Mouse (Mus musculus) liver, adult 2 months (tissue): ENCODE data around the gene Gab2. TPM values are rescaled to one million over a fixed set of nuclear protein-coding genes. Genes with fewer than 3 reads are reported as not detected.
A peak's percentile ranks its signal among the peaks of the same experiment; 100 is the strongest.

ENCODE experiments used
- DNase-seq: peaks from one replicate; pipeline ENCODE4 v3.0.0-alpha.2; 2011; ENCODE audit warnings: low read depth, low spot score; ENCODE audit errors: extremely low read depth
- H3K27ac ChIP-seq: fragments of 200-500 bp; replicated peaks from 2 replicates; pipeline ENCODE4 v1.5.1; 2012; ENCODE audit warnings: low read depth, mild to moderate bottlenecking, control low read depth, inconsistent platforms, low read length; ENCODE audit not compliant: insufficient read depth
- H3K27me3 ChIP-seq: fragments of 200-500 bp; 2 replicates; pipeline ENCODE4 v1.6.1; 2012; ENCODE audit warnings: mild to moderate bottlenecking, moderate library complexity, low read length, inconsistent platforms; ENCODE audit not compliant: control insufficient read depth, insufficient read depth
- H3K36me3 ChIP-seq: fragments of 200-500 bp; 2 replicates; pipeline ENCODE4 v1.6.1; 2012; ENCODE audit warnings: low read length, inconsistent platforms; ENCODE audit not compliant: control insufficient read depth, insufficient read depth
- H3K4me1 ChIP-seq: fragments of 200-500 bp; 2 replicates; pipeline ENCODE4 v1.6.1; 2011; ENCODE audit warnings: low read length; ENCODE audit not compliant: control insufficient read depth, insufficient read depth
- H3K4me3 ChIP-seq: fragments of 200-500 bp; 2 replicates; pipeline ENCODE4 v1.5.1; 2011; ENCODE audit warnings: low read depth, mild to moderate bottlenecking, control low read depth, low read length, moderate library complexity; ENCODE audit not compliant: insufficient read depth
- H3K79me2 ChIP-seq: fragments of 200-500 bp; 2 replicates; pipeline ENCODE4 v1.6.1; 2012; ENCODE audit warnings: inconsistent platforms, mild to moderate bottlenecking, low read length, moderate library complexity; ENCODE audit not compliant: control insufficient read depth, insufficient read depth
- H3K9ac ChIP-seq: fragments of 200-500 bp; 2 replicates; pipeline ENCODE4 v1.6.1; 2012; ENCODE audit warnings: low read depth, mild to moderate bottlenecking, control low read depth, inconsistent platforms, low read length
- CTCF ChIP-seq: fragments of 200-500 bp; IDR thresholded peaks from 2 replicates; pipeline ENCODE4 v1.5.1; 2011; ENCODE audit warnings: low read depth, low read length, control low read depth
- POLR2A ChIP-seq: fragments of 200-500 bp; IDR thresholded peaks from 2 replicates; pipeline ENCODE4 v1.6.1; 2011; ENCODE audit warnings: low read length, control low read depth; ENCODE audit not compliant: insufficient read depth; ENCODE audit errors: extremely low read depth
- WGBS: fragments of 180-500 bp; shearing (Covaris S2); methylation state at CpG from one replicate; pipeline ENCODE4 v1.1.7; 2018; 5-methylcytosine and 5-hydroxymethylcytosine counted together
- polyA plus RNA-seq: library from polyadenylated mRNA; depleted of rRNA; stranded (reverse); fragments of >200 nt; gene quantifications from 2 replicates; pipeline ENCODE4 v1.2.3, GENCODE M21; 2012
- total RNA-seq: library from RNA; depleted of rRNA; stranded (reverse); fragments of >200 nt; gene quantifications from 2 replicates; pipeline ENCODE4 v1.2.3, GENCODE M21; 2014

The Gab2 gene
- total and polyA plus RNA-seq, 2 experiments, result 1.0 TPM

- Histone ChIP-seq H3K4me1 (peaks cover 10% of the 10 kb centered on the region; the same call in 1 of the 2 replicates), H3K27ac (no peak overlapping the region), H3K36me3 (no peaks in the 10 kb centered on the region), H3K27me3 (no peaks in the 10 kb centered on the region; the same call in 1 of the 2 replicates), H3K9ac (no peak overlapping the region), H3K4me3 (no peak overlapping the region), H3K79me2 (no peaks in the 10 kb centered on the region)
- WGBS, result 81% methylated on average over 4 of the region's 4 CpGs
- no peak for TF ChIP-seq CTCF
- no peak for TF ChIP-seq POLR2A
- DNase-seq, result no peak
Observed at GRCm38 (mm10) chr7:97079651-97080365, 1.6 kb upstream of the Gab2 start.

- 43% methylated on average over 4 of the region's 4 CpGs for WGBS
- 0 out of 2 replicates have a peak overlapping the region, but pooled peaks have one; percentile 61 for H3K4me3 ChIP-seq
- no peak overlapping the region; the same call in 1 of the 2 replicates for H3K27ac ChIP-seq
- H3K36me3 ChIP-seq, result no peaks in the 10 kb centered on the region
- no peaks in the 10 kb centered on the region; the same call in 1 of the 2 replicates for H3K27me3 ChIP-seq
- H3K4me1 ChIP-seq, result peaks cover 10% of the 10 kb centered on the region; the same call in 1 of the 2 replicates
- DNase-seq, result peak; percentile 30
- TF ChIP-seq CTCF (no peak), POLR2A (no peak)
- H3K9ac ChIP-seq, result peak overlapping the region; percentile 0; the same call in 1 of the 2 replicates
- no peaks in the 10 kb centered on the region for H3K79me2 ChIP-seq
Observed at GRCm38 (mm10) chr7:97080621-97081241, 655 bp upstream of the Gab2 start.

DNA sequence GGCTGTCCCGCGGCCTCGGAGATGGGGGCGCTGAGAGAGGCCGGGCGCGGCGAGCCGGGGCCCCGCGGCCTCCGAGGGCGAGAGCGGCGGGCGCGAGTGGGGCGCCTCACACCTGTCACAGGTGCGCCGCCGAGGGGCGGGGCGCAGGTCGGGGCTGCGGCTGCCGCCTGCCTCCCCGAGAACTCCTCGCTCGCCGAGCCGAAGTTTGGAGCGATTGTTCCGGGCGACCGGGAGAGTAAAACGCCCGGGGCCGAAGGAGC lies 503 bp downstream of the Gab2 start:
- Histone ChIP-seq H3K4me1 (peaks cover 10% of the 10 kb centered on the region; the same call in 1 of the 2 replicates), H3K36me3 (no peaks in the 10 kb centered on the region), H3K27me3 (no peaks in the 10 kb centered on the region; the same call in 1 of the 2 replicates), H3K27ac (peak overlapping the region; percentile 44), H3K79me2 (no peaks in the 10 kb centered on the region), H3K4me3 (peak overlapping the region; percentile 70), H3K9ac (peak overlapping the region; percentile 90)
- TF ChIP-seq POLR2A, result no peak
- no peak for TF ChIP-seq CTCF
- under 1% methylated on average over 30 of the region's 38 CpGs for WGBS
- DNase-seq, result no peak

DNA sequence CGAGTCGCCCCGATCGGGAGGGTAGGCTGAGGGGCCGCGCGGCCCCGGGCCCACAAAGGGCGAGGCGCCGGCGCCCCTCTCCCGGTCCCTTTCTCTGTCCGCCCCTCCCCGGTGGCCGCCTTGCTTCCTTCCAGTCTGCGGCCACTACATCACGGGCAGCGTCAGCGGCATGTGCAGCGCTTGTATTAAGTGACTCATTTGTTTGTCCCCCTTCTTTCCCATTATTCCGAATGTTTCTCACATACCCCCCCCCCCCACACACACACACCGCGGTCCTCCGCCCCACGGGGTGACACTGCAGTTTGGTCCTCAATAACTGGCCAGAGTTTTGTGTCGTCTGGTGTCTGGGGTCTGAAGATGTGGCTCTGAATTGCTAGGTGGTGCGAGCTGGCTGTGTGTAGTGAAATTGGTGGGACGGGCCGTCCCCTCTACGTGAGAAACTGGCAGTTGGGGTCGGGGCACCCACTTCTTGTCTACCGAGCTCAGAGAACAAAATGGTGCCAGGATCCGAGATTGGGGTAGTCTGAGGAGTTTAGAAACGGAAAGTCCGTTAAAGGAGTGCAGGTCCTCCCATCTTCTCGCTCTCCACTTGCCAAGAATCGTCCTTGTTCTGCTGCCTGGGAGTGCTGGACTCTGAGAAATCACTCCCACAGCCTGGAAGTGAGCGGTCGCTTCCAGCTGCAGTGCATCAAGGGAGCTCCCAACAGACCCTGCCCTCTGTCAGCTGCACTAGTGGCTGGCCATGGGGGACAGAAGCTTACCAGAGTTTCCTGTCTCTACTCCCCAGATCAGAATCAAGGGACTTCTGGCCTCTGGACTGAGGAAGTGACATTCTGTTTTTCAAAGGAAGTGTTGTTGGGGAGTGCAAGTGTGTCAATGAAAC lies 1.1 kb downstream of the Gab2 start:
- 5% methylated on average over 31 of the region's 40 CpGs for WGBS
- DNase-seq, result peak; percentile 48

GRCm38 (mm10) chr7:97083579-97083978 lies 2.2 kb downstream of the Gab2 start:
- Histone ChIP-seq H3K27ac (no peak overlapping the region), H3K4me1 (peaks cover 10% of the 10 kb centered on the region; the same call in 1 of the 2 replicates)

More for the DNA sequence above, 1.1 kb downstream of the Gab2 start:
- no peaks in the 10 kb centered on the region for H3K36me3 ChIP-seq
- no peaks in the 10 kb centered on the region for H3K79me2 ChIP-seq
- TF ChIP-seq POLR2A, result no peak
- no peak for TF ChIP-seq CTCF
- no peaks in the 10 kb centered on the region; the same call in 1 of the 2 replicates for H3K27me3 ChIP-seq
- peak overlapping the region; percentile 90 for H3K9ac ChIP-seq
- peak overlapping the region; percentile 73 for H3K27ac ChIP-seq
- peak overlapping the region; percentile 70 for H3K4me3 ChIP-seq
- peaks cover 10% of the 10 kb centered on the region; the same call in 1 of the 2 replicates for H3K4me1 ChIP-seq

More at GRCm38 (mm10) chr7:97083579-97083978, 2.2 kb downstream of the Gab2 start:
- WGBS, result 77% methylated on average over 9 of the region's 9 CpGs
- H3K27me3 ChIP-seq, result no peaks in the 10 kb centered on the region; the same call in 1 of the 2 replicates
- H3K4me3 ChIP-seq, result no peak overlapping the region
- no peak overlapping the region for H3K9ac ChIP-seq
- TF ChIP-seq CTCF (no peak), POLR2A (no peak)
- DNase-seq, result no peak
- H3K36me3 ChIP-seq, result no peaks in the 10 kb centered on the region
- H3K79me2 ChIP-seq, result no peaks in the 10 kb centered on the region
